Mouse (Mus musculus) limb, embryonic 11.5 days (tissue): ENCODE measurements around the gene Asap2. TPM values are rescaled to one million over a fixed set of nuclear protein-coding genes. Genes with fewer than 3 reads are reported as not detected.

Experiments
- ATAC-seq: fragments of 200-750 bp; cut with Nextera tagmentation; 2 replicates; pipeline ENCODE4 v1.8.0; 2017; ENCODE audit warnings: low read depth; ENCODE audit not compliant: insufficient number of reproducible peaks, low FRiP score, low TSS enrichment
- DNase-seq: peaks from one replicate; pipeline ENCODE4 v3.0.0-alpha.2; 2015; ENCODE audit warnings: low spot score
- H3K27ac ChIP-seq: fragments of 300-500 bp; sonication (generic); replicated peaks from 2 replicates; pipeline ENCODE4 v1.5.1; 2014; ENCODE audit warnings: low read depth, mild to moderate bottlenecking, low read length
- H3K27me3 ChIP-seq: fragments of 300-500 bp; sonication (generic); 2 replicates; pipeline ENCODE4 v1.6.1; 2014; ENCODE audit warnings: mild to moderate bottlenecking, low read length, mixed read lengths; ENCODE audit not compliant: control insufficient read depth, insufficient read depth
- H3K36me3 ChIP-seq: fragments of 300-500 bp; sonication (generic); 2 replicates; pipeline ENCODE4 v1.6.1; 2014; ENCODE audit warnings: mild to moderate bottlenecking, low read length, moderate library complexity, mixed read lengths; ENCODE audit not compliant: control insufficient read depth, insufficient read depth
- H3K4me1 ChIP-seq: fragments of 300-500 bp; sonication (generic); 2 replicates; pipeline ENCODE4 v1.6.1; 2014; ENCODE audit warnings: low read length, mixed read lengths; ENCODE audit not compliant: control insufficient read depth, insufficient read depth
- H3K4me2 ChIP-seq: fragments of 300-500 bp; sonication (generic); 2 replicates; pipeline ENCODE4 v1.6.1; 2014; ENCODE audit warnings: low read depth, mild to moderate bottlenecking, moderate library complexity; ENCODE audit not compliant: severe bottlenecking
- H3K4me3 ChIP-seq: fragments of 300-500 bp; sonication (generic); 2 replicates; pipeline ENCODE4 v1.5.1; 2014; ENCODE audit warnings: low read depth, low read length
- H3K9ac ChIP-seq: fragments of 300-500 bp; sonication (generic); 2 replicates; pipeline ENCODE4 v1.6.1; 2014; ENCODE audit warnings: mild to moderate bottlenecking, low read length
- H3K9me3 ChIP-seq: fragments of 300-500 bp; sonication (generic); 2 replicates; pipeline ENCODE4 v1.6.1; 2016; ENCODE audit warnings: low read length; ENCODE audit not compliant: control insufficient read depth
- WGBS: fragments of 180-500 bp; shearing (Covaris S2); extraction: QIAGEN DNeasy Blood & Tissue Kit; methylation state at CpG from one replicate; pipeline ENCODE4 v1.1.7; 2014; 5-methylcytosine and 5-hydroxymethylcytosine counted together
- polyA plus RNA-seq: library from polyadenylated mRNA; unstranded; fragments of >200 nt; fragmentation: Nextera tagmentation; extraction: Ambion mirVana; gene quantifications from 2 replicates; pipeline ENCODE4 v1.2.1, GENCODE M21; 2014

The Asap2 gene
- polyA plus RNA-seq, 1 experiment from 2014 or later = 19.0 TPM

DNA sequence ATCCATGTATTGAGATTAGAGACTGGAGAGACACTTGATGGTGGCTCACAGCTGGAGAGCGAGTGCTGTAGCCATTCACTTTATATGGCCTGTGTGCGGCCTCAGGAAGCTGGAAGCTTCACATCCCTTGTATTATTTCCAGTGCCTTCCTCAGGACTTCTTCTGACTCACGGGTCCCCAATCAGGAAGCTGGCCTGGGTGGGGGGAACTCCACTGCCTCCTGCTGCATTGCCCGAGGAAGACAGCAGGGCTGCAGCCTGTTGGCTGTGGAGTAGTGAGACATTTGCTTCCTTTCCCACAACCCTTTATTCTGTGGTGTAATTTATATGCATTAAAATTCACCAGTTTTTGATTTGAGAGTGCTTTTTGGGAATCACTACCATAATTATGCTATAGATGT lies 149.3 kb downstream of the Asap2 start:
- Histone ChIP-seq H3K4me1 (no peaks in the 10 kb centered on the region), H3K4me3 (no peak overlapping the region), H3K27ac (no peak overlapping the region), H3K9me3 (no peaks in the 10 kb centered on the region), H3K27me3 (no peaks in the 10 kb centered on the region), H3K36me3 (no peaks in the 10 kb centered on the region), H3K9ac (no peak overlapping the region), H3K4me2 (no peak overlapping the region)
- DNase-seq (no peak), ATAC-seq (no peak)
- WGBS = 59% methylated on average over 4 of the region's 4 CpGs

- Histone ChIP-seq H3K9me3 (no peaks in the 10 kb centered on the region), H3K9ac (no peak overlapping the region), H3K4me1 (no peaks in the 10 kb centered on the region), H3K27me3 (no peaks in the 10 kb centered on the region), H3K36me3 (no peaks in the 10 kb centered on the region), H3K4me2 (no peak overlapping the region), H3K27ac (no peak overlapping the region), H3K4me3 (no peak overlapping the region)
- ATAC-seq = no peak
- 95% methylated on average over 14 of the region's 14 CpGs for WGBS
- no peak for DNase-seq
These were observed 149.9 kb downstream of the Asap2 start for GRCm38 (mm10) chr12:21140153-21140552.

- H3K4me1 ChIP-seq = peaks cover 4% of the 10 kb centered on the region; the same call in 1 of the 2 replicates
- WGBS = 95% methylated on average over 6 of the region's 6 CpGs
- H3K36me3 ChIP-seq = no peaks in the 10 kb centered on the region
- no peak overlapping the region for H3K27ac ChIP-seq
- DNase-seq (no peak), ATAC-seq (no peak)
- H3K27me3 ChIP-seq = no peaks in the 10 kb centered on the region
- H3K9me3 ChIP-seq = no peaks in the 10 kb centered on the region
- no peak overlapping the region for H3K9ac ChIP-seq
- no peak overlapping the region for H3K4me2 ChIP-seq
- H3K4me3 ChIP-seq = no peak overlapping the region
These were observed 150.6 kb downstream of the Asap2 start for GRCm38 (mm10) chr12:21140741-21141308.

- Histone ChIP-seq H3K4me1 (peaks cover 13% of the 10 kb centered on the region), H3K4me2 (no peak overlapping the region), H3K36me3 (no peaks in the 10 kb centered on the region), H3K27me3 (no peaks in the 10 kb centered on the region), H3K27ac (no peak overlapping the region), H3K4me3 (no peak overlapping the region), H3K9me3 (no peaks in the 10 kb centered on the region), H3K9ac (no peak overlapping the region)
- 80% methylated on average over 5 of the region's 5 CpGs for WGBS
- ATAC-seq (no peak), DNase-seq (no peak)
These were observed 151.5 kb downstream of the Asap2 start for GRCm38 (mm10) chr12:21141691-21142300.

- 84% methylated on average over 9 of the region's 9 CpGs for WGBS
- H3K27me3 ChIP-seq = no peaks in the 10 kb centered on the region
- no peak overlapping the region for H3K4me2 ChIP-seq
- no peaks in the 10 kb centered on the region for H3K36me3 ChIP-seq
- no peak overlapping the region for H3K4me3 ChIP-seq
- no peaks in the 10 kb centered on the region for H3K9me3 ChIP-seq
- no peak for DNase-seq
- H3K4me1 ChIP-seq = peaks cover 15% of the 10 kb centered on the region
- no peak overlapping the region for H3K27ac ChIP-seq
- H3K9ac ChIP-seq = no peak overlapping the region
- ATAC-seq = no peak
These were observed 152.4 kb downstream of the Asap2 start for GRCm38 (mm10) chr12:21142489-21143254.

DNA sequence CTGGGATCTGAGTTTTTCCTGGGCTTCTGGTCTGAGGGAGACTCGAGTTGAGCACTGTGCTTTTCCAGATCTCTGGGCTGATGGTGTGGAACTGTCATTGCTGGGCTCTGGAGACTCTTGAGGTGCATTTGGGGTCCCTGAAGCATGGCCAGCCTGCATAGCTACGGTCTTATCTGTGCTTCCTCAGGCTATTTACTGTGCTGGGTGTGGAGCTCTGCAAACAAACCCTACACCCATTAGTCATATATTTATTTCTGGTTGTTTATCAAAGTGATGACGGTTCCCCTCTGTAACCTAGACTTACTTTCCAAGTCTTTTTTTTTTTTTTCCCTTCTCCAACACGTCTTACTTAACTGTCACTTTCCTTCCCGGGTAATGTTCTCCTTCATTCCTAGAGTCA lies 154.3 kb downstream of the Asap2 start:
- H3K4me1 ChIP-seq = peaks cover 15% of the 10 kb centered on the region
- whole genome bisulfite sequencing = 83% methylated on average over 5 of the region's 5 CpGs

DNA sequence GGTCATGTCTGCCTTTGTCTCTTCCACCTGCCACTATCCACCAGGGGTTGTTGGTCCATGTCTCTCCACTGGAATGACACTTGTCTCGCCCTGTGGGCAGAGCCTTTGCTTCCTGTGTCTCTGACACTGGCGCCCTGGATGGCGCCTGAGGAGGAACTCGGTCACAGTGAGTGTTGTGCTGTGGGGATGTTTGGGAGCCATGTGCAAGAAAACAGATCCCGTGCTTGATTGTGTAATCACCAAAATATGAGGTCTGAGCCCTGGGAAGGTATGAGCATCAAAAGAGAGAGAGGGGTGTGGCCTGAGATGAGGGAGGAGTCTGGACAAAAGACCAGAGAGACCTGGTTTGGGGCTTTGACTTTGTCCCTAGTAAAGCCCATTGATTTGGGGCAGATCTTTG lies 154.8 kb downstream of the Asap2 start:
- Histone ChIP-seq H3K4me1 (peaks cover 15% of the 10 kb centered on the region), H3K9ac (no peak overlapping the region), H3K27me3 (no peaks in the 10 kb centered on the region), H3K4me3 (no peak overlapping the region), H3K36me3 (no peaks in the 10 kb centered on the region), H3K9me3 (no peaks in the 10 kb centered on the region), H3K4me2 (no peak overlapping the region), H3K27ac (no peak overlapping the region)
- DNase-seq = no peak
- 91% methylated on average over 5 of the region's 5 CpGs for WGBS
- no peak for ATAC-seq

More for the DNA sequence above, 154.3 kb downstream of the Asap2 start:
- Histone ChIP-seq H3K4me2 (no peak overlapping the region), H3K9me3 (no peaks in the 10 kb centered on the region), H3K4me3 (no peak overlapping the region), H3K36me3 (no peaks in the 10 kb centered on the region), H3K9ac (no peak overlapping the region), H3K27ac (no peak overlapping the region), H3K27me3 (no peaks in the 10 kb centered on the region)
- ATAC-seq = no peak
- DNase-seq = no peak

- ATAC-seq = no peak
- Histone ChIP-seq H3K27ac (no peak overlapping the region), H3K4me1 (peaks cover 15% of the 10 kb centered on the region), H3K9ac (no peak overlapping the region), H3K9me3 (no peaks in the 10 kb centered on the region), H3K36me3 (no peaks in the 10 kb centered on the region), H3K27me3 (no peaks in the 10 kb centered on the region), H3K4me3 (no peak overlapping the region), H3K4me2 (no peak overlapping the region)
- 45% methylated on average over 4 of the region's 4 CpGs for WGBS
- no peak for DNase-seq
These were observed 156.6 kb downstream of the Asap2 start for GRCm38 (mm10) chr12:21146826-21147225.
